Mouse (Mus musculus) erythroblast, embryonic 14.5 days (primary cell): Measurements from ENCODE around the gene 4921517D22Rik. TPM values are rescaled to one million over a fixed set of nuclear protein-coding genes. Genes with fewer than 3 reads are reported as not detected.
"Not testable (repeated sequence)": the region's sequence is repeated elsewhere in the genome, so short reads cannot be mapped to it uniquely, and the experiment has no call there.

Experiments used
- H3K27me3 ChIP-seq: 2 replicates; pipeline ENCODE4 v1.6.1; 2012; ENCODE audit warnings: inconsistent platforms; ENCODE audit not compliant: control insufficient read depth
- H3K36me3 ChIP-seq: 2 replicates; pipeline ENCODE4 v1.6.1; 2012; ENCODE audit warnings: mild to moderate bottlenecking, inconsistent platforms; ENCODE audit not compliant: control insufficient read depth
- H3K4me1 ChIP-seq: 2 replicates; pipeline ENCODE4 v1.6.1; 2012; ENCODE audit warnings: inconsistent platforms; ENCODE audit not compliant: control insufficient read depth
- H3K4me3 ChIP-seq: replicated peaks from 2 replicates; pipeline ENCODE3; 2012; ENCODE audit warnings: moderate library complexity, mild to moderate bottlenecking, inconsistent platforms
- H3K9me3 ChIP-seq: 2 replicates; pipeline ENCODE4 v1.6.1; 2012; ENCODE audit warnings: low read length, inconsistent platforms, mixed read lengths; ENCODE audit not compliant: control insufficient read depth
- GATA1 ChIP-seq: IDR thresholded peaks from 2 replicates; pipeline ENCODE4 v1.6.1; 2012; ENCODE audit warnings: low read length, inconsistent platforms, mixed read lengths
- TAL1 ChIP-seq: IDR thresholded peaks from 3 replicates; pipeline ENCODE4 v1.6.1; 2012; ENCODE audit warnings: low read length, inconsistent platforms, mixed read lengths
- polyA plus RNA-seq: library from polyadenylated mRNA; stranded (reverse); fragments of >175 nt; gene quantifications from 2 replicates; pipeline ENCODE4 v1.2.3, GENCODE M21; 2012

The 4921517D22Rik gene
- polyA plus RNA-seq, 1 experiment = not detected

DNA sequence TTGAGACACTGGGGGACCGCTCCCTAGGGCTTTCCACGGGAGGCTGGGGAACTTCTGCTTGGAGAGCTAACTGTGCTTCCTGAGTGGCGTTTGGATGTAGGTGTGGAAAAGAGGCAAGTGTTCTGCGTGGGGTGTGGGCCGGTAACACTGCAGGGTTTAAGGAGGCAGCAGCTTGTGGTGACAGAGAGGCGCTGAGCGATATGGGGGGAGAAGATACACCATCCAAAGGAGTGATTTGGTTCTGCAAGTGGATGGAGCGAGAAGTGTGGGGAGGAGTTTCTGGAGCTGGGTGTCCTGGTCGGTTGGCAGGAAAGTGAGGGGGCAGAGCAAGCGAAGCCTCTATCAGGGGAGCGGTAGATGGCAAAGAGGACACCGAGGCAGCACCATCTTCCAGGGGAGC lies 9.6 kb upstream of the 4921517D22Rik start:
- no peak overlapping the region for H3K4me3 ChIP-seq
- TF ChIP-seq TAL1 = no peak
- no peak for TF ChIP-seq GATA1
- H3K9me3 ChIP-seq = no peaks in the 10 kb centered on the region; the same call in 1 of the 2 replicates
- H3K36me3 ChIP-seq = no peaks in the 10 kb centered on the region
- H3K4me1 ChIP-seq = peaks cover 1% of the 10 kb centered on the region; the same call in 1 of the 2 replicates
- peaks cover 43% of the 10 kb centered on the region for H3K27me3 ChIP-seq

DNA sequence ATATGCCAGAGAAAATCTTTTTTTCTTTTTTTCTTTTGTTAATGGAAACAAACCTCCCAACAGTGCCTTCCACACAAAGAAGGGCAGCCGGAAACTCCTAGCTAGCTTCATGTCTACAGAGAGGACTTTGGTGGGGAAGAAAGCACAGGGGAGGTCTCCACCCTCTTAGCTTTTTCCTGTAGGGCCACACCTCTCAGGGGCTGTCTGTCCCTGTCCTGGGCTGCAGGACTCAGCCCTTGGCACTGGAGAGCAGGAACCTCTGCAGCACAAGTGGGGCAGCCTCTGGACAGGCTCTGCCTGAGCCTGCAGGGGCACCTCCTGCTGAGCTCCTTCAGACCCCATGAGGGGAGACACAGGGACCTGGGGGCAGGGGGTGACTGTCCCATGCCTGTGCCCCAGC lies 6.2 kb upstream of the 4921517D22Rik start:
- not testable (repeated sequence) for H3K4me1 ChIP-seq, H3K4me3 ChIP-seq, H3K36me3 ChIP-seq, H3K9me3 ChIP-seq
- peaks cover 51% of the 10 kb centered on the region for H3K27me3 ChIP-seq

DNA sequence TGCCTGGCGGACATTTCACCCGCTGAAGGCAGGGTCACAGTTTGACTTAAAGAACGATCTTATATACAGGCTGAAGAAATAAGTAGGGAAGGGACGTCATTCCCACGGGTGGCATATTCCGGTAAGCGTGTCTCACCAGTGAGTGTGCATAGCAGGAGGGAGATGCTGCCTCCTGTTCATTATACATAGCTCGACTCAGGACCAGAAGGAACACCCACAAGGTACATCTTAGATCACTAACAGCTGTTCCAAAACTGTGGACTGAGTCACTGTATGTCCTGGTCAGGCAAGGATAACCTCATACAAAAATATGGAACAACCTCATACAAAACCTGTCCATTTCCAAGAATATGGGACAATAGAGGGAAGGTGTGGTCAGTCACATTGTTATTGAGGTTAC lies 5.2 kb upstream of the 4921517D22Rik start:
- H3K9me3 ChIP-seq = no peaks in the 10 kb centered on the region
- TF ChIP-seq TAL1 = no peak
- TF ChIP-seq GATA1 = no peak
- H3K4me1 ChIP-seq = no peaks in the 10 kb centered on the region; the same call in 1 of the 2 replicates
- peaks cover 41% of the 10 kb centered on the region for H3K27me3 ChIP-seq
- no peaks in the 10 kb centered on the region for H3K36me3 ChIP-seq
- H3K4me3 ChIP-seq = no peak overlapping the region

- no peak overlapping the region for H3K4me3 ChIP-seq
- peaks cover 15% of the 10 kb centered on the region for H3K27me3 ChIP-seq
- H3K9me3 ChIP-seq = peaks cover 7% of the 10 kb centered on the region
- TF ChIP-seq TAL1 (no peak), GATA1 (no peak)
- no peaks in the 10 kb centered on the region for H3K4me1 ChIP-seq
- H3K36me3 ChIP-seq = no peaks in the 10 kb centered on the region
Observed at GRCm38 (mm10) chr13:59695781-59696180, 1.9 kb upstream of the 4921517D22Rik start.

DNA sequence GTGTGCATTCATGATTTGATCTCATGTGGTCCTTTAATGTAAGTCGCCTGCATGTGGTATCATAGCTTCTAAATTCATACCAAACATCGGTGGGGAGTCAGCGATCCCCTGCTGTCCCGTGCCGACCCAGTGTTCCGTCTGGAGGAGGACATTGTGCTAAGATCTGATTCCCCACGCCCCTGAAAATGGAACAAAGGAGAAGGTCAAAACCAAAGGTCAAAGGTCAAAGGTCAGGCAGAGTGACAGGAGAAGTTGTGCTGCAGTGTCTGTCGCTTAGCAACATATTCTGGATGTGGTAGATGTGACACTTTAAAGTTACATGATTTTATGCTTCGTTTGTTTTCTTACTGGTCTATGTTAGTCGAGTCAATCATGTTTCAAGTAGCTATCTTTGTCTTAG lies 2.4 kb downstream of the 4921517D22Rik start:
- peaks cover 7% of the 10 kb centered on the region for H3K9me3 ChIP-seq
- no peaks in the 10 kb centered on the region; the same call in 1 of the 2 replicates for H3K4me1 ChIP-seq
- no peak overlapping the region for H3K4me3 ChIP-seq
- H3K36me3 ChIP-seq = no peaks in the 10 kb centered on the region
- TF ChIP-seq GATA1 (no peak), TAL1 (no peak)
- H3K27me3 ChIP-seq = peaks cover 6% of the 10 kb centered on the region

DNA sequence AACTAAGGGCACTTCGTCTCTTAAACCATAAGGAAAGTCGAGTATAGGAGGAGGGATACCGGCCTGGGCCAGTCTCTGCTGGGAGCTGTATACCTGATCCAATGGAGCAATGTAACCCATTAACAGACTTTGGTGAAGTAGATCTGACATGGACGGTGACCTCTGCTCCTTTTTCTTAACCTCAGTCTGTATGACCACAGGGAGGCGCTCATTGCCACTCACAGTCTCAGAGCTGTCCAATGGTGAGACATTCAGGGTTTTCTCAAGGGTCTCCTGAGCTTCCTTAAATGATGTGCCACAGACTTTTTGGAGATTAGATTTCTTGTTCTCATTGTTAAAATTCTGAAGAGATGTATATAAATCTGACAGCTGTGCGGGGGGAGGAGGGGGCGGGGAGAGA lies 3.3 kb downstream of the 4921517D22Rik start:
- H3K27me3 ChIP-seq = peaks cover 6% of the 10 kb centered on the region
- TF ChIP-seq TAL1 (no peak), GATA1 (no peak)
- H3K4me1 ChIP-seq = no peaks in the 10 kb centered on the region; the same call in 1 of the 2 replicates
- peaks cover 7% of the 10 kb centered on the region for H3K9me3 ChIP-seq
- H3K4me3 ChIP-seq = no peak overlapping the region
- no peaks in the 10 kb centered on the region for H3K36me3 ChIP-seq

GRCm38 (mm10) chr13:59689843-59690242 lies 4.1 kb downstream of the 4921517D22Rik start:
- Histone ChIP-seq H3K36me3 (no peaks in the 10 kb centered on the region), H3K4me3 (no peak overlapping the region), H3K27me3 (peaks cover 6% of the 10 kb centered on the region), H3K4me1 (no peaks in the 10 kb centered on the region; the same call in 1 of the 2 replicates), H3K9me3 (peaks cover 7% of the 10 kb centered on the region)
- no peak for TF ChIP-seq TAL1
- TF ChIP-seq GATA1 = no peak

DNA sequence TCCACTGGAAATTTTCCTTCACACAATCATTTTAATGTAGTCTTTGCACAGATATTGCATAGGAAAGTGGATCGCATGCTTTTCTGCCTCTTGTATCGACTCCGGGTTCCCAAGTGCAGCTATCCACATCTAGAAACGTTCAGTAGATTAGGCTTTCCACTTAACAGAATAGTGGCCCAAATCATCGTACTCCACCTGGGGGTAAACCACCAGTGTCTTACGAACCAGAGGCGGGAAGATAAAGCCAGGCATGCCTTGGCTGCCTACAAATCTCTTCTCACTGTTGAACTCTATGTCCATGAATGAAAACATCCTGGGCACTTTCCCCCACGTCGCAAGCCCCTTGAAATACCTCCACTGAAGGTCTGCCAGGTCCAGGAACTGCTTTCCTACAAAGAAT lies 4.6 kb downstream of the 4921517D22Rik start:
- TF ChIP-seq GATA1 = no peak
- no peak for TF ChIP-seq TAL1
- peaks cover 6% of the 10 kb centered on the region for H3K27me3 ChIP-seq
- H3K4me3 ChIP-seq = no peak overlapping the region
- no peaks in the 10 kb centered on the region for H3K36me3 ChIP-seq
- H3K9me3 ChIP-seq = peaks cover 7% of the 10 kb centered on the region
- H3K4me1 ChIP-seq = no peaks in the 10 kb centered on the region; the same call in 1 of the 2 replicates

- Histone ChIP-seq H3K4me1 (no peaks in the 10 kb centered on the region; the same call in 1 of the 2 replicates), H3K9me3 (peaks cover 7% of the 10 kb centered on the region), H3K36me3 (no peaks in the 10 kb centered on the region), H3K4me3 (no peak overlapping the region), H3K27me3 (peaks cover 6% of the 10 kb centered on the region; the same call in 1 of the 2 replicates)
- TF ChIP-seq GATA1 (no peak), TAL1 (no peak)
Observed at GRCm38 (mm10) chr13:59688338-59688770, 5.6 kb downstream of the 4921517D22Rik start.

DNA sequence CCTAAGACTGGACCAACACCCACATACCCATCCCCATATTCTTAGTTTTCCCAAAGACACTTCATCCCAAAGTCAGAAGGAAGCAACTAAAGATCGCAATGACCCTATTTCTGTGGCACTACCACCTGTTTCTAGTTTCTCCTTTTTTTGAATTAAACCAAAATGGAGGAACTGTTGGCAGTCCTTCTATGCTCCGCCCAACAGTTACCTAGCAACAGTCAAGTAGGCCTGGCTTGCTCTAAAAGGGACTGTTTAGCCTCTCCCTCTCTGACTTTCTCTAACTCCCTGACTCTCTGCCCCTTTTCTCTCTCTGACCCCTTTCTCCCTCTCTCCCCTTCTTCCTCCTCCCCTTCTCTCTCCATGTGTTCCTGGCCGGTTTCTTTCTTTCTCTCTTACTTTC lies 8.7 kb downstream of the 4921517D22Rik start:
- TF ChIP-seq TAL1 (no peak), GATA1 (no peak)
- Histone ChIP-seq H3K36me3 (no peaks in the 10 kb centered on the region), H3K9me3 (no peaks in the 10 kb centered on the region)

More for the DNA sequence above, 8.7 kb downstream of the 4921517D22Rik start:
- peaks cover 9% of the 10 kb centered on the region for H3K4me1 ChIP-seq
- no peak overlapping the region for H3K4me3 ChIP-seq
- peaks cover 10% of the 10 kb centered on the region for H3K27me3 ChIP-seq
